Comparison of ENCODE assay signal across 8 mouse cellular contexts in genomic region chr5:134540881-134541280, GRCm38 (mm10). TPM values are rescaled to one million over a fixed set of nuclear protein-coding genes. Genes with fewer than 3 reads are reported as not detected.
DNase-seq lines count a peak whose midpoint lies in the region; ATAC-seq lines count a peak whose summit lies in the region.

No protein-coding gene starts in this region.

- no peaks in the 10 kb centered on the region for H3K9me3 ChIP-seq in intestine, embryonic 15.5 days

- WGBS in intestine, embryonic 15.5 days: 73% methylated on average over 6 of the region's 6 CpGs
- 94% methylated on average over 5 of the region's 6 CpGs for WGBS in macrophage (ENCODE audit: missing documents)

- DNase-seq in left cerebral cortex, postnatal 4 days: peak; percentile 31
- DNase-seq in left cerebral cortex, adult 8-10 months (ENCODE audit: low spot score in 2 of 2): no peak
- peak; percentile 30 for DNase-seq in gastrocnemius, adult 18-20 months (ENCODE audit: low spot score)
- no peak for DNase-seq in spleen, postnatal 36 days (ENCODE audit: low spot score in 2 of 2)
- no peak for DNase-seq in layer of hippocampus, postnatal 14 days (ENCODE audit: low spot score in 2 of 2)

- peaks cover 30% of the 10 kb centered on the region for H3K4me1 ChIP-seq in intestine, embryonic 15.5 days (replicated peaks)

- H3K27me3 ChIP-seq in intestine, embryonic 15.5 days (replicated peaks): no peaks in the 10 kb centered on the region

- no peak overlapping the region for H3K9ac ChIP-seq in intestine, embryonic 15.5 days

- intact Hi-C loops in left cerebral cortex, postnatal 4 days (cut with DNase I): loop anchor here (5.0 kb wide), 1 partner anchor 49 kb away; no protein-coding TSS in a partner anchor

- ATAC-seq in intestine, embryonic 15.5 days: no peak
- no peak for ATAC-seq in frontal cortex, adult (ENCODE audit: low TSS enrichment)

- H3K4me2 ChIP-seq in intestine, embryonic 15.5 days (replicated peaks): no peak overlapping the region

- no peak overlapping the region for H3K4me3 ChIP-seq in intestine, embryonic 15.5 days (replicated peaks)
- H3K4me3 ChIP-seq in macrophage (ENCODE audit: inconsistent target): no peak overlapping the region

- no peaks in the 10 kb centered on the region for H3K36me3 ChIP-seq in intestine, embryonic 15.5 days
- no peaks in the 10 kb centered on the region for H3K36me3 ChIP-seq in macrophage (ENCODE audit: inconsistent target)

- H3K79me2 ChIP-seq in macrophage (ENCODE audit: inconsistent target): peaks cover 86% of the 10 kb centered on the region

- peak overlapping the region; percentile 40; the same call in 1 of the 2 replicates for H3K27ac ChIP-seq in intestine, embryonic 15.5 days
- H3K27ac ChIP-seq in macrophage: peak overlapping the region; percentile 64

RNA-seq across cellular contexts. Expression of gene Clip2, which starts 11.4 kb away (rescaled TPM):
- total RNA-seq in left cerebral cortex, postnatal 4 days (2021): 100 to 1,000 TPM; 172 to 179 TPM
- 100 to 1,000 TPM in 2 of 4 experiments, 10 to 100 TPM in 2; 92.9 to 105 (median 99.9) TPM for total RNA-seq in left cerebral cortex, adult 8-10 months (2022)
- total RNA-seq in gastrocnemius, adult 18-20 months (2021): 1 to 10 TPM; 1.7 to 3.0 TPM
- 3.6 and 3.9 TPM in 2 replicates for polyA plus RNA-seq in intestine, embryonic 15.5 days (2015; fragmentation: Nextera tagmentation; extraction: Ambion mirVana)
- 10 to 100 TPM; 11.8 to 85.0 (median 49.1) TPM for total RNA-seq in macrophage (2018; cell fraction: chromatin; rRNA removed)
- total RNA-seq in macrophage (2018; cell fraction: cytosol; rRNA removed): 10 to 100 TPM; 12.8 to 32.5 (median 20.5) TPM
- total RNA-seq in macrophage (2018; cell fraction: nucleus; rRNA removed): 10 to 100 TPM; 18.9 to 60.9 (median 39.2) TPM
- polyA plus RNA-seq in macrophage (2018): 12.7 to 25.8 TPM (median 14.6 TPM) in 3 replicates
- 100 to 1,000 TPM; 102 to 103 TPM for total RNA-seq in layer of hippocampus, postnatal 14 days (2021)

RNA-seq across cellular contexts. Expression of gene Syna, which starts 19.1 kb away (rescaled TPM):
- total RNA-seq in left cerebral cortex, postnatal 4 days (2021): not detected
- under 1 TPM in 2 of 4 experiments, not detected in 2; 0.17 to 0.19 TPM for total RNA-seq in left cerebral cortex, adult 8-10 months (2022)
- not detected for total RNA-seq in gastrocnemius, adult 18-20 months (2021)
- polyA plus RNA-seq in intestine, embryonic 15.5 days (2015; fragmentation: Nextera tagmentation; extraction: Ambion mirVana): 0.06 and 0.10 TPM in 2 replicates
- not detected for total RNA-seq in macrophage (2018; cell fraction: chromatin; rRNA removed)
- under 1 TPM in 2 of 26 experiments, not detected in 24; 0.05 to 0.06 TPM for total RNA-seq in macrophage (2018; cell fraction: cytosol; rRNA removed)
- not detected for total RNA-seq in macrophage (2018; cell fraction: nucleus; rRNA removed)
- not detected in 3 replicates for polyA plus RNA-seq in macrophage (2018)
- 1 to 10 TPM; 6.3 to 7.2 TPM for total RNA-seq in layer of hippocampus, postnatal 14 days (2021)

RNA-seq across cellular contexts. Expression of gene Rfc2, which starts 40.3 kb away (rescaled TPM):
- total RNA-seq in left cerebral cortex, postnatal 4 days (2021): 10 to 100 TPM; 81.7 to 92.8 TPM
- total RNA-seq in left cerebral cortex, adult 8-10 months (2022): 10 to 100 TPM; 54.0 to 67.3 (median 60.3) TPM
- 10 to 100 TPM; 17.6 to 18.9 TPM for total RNA-seq in gastrocnemius, adult 18-20 months (2021)
- polyA plus RNA-seq in intestine, embryonic 15.5 days (2015; fragmentation: Nextera tagmentation; extraction: Ambion mirVana): 245 and 247 TPM in 2 replicates
- total RNA-seq in macrophage (2018; cell fraction: chromatin; rRNA removed): 100 to 1,000 TPM in 23 of 26 experiments, 10 to 100 TPM in 3; 50.1 to 375 (median 230) TPM
- 100 to 1,000 TPM in 3 of 26 experiments, 10 to 100 TPM in 23; 48.7 to 120 (median 76.1) TPM for total RNA-seq in macrophage (2018; cell fraction: cytosol; rRNA removed)
- total RNA-seq in macrophage (2018; cell fraction: nucleus; rRNA removed): 100 to 1,000 TPM in 20 of 26 experiments, 10 to 100 TPM in 6; 41.1 to 290 (median 182) TPM
- polyA plus RNA-seq in macrophage (2018): 65.2 to 94.5 TPM (median 74.5 TPM) in 3 replicates
- 10 to 100 TPM; 54.9 to 57.7 TPM for total RNA-seq in layer of hippocampus, postnatal 14 days (2021)

Comparison
In these comparisons a context has a peak if more than half of its experiments do, and no peak if none do; other contexts are left out.
1. DNase-seq: peak in left cerebral cortex, postnatal 4 days (single experiment) and gastrocnemius, adult 18-20 months (single experiment); none in left cerebral cortex, adult 8-10 months (0 of 2), spleen, postnatal 36 days (0 of 2) and layer of hippocampus, postnatal 14 days (0 of 2).
2. RNA of gene Clip2, which starts 11.4 kb away (total RNA-seq): 172 to 179 TPM in left cerebral cortex, postnatal 4 days, 102 to 103 TPM in layer of hippocampus, postnatal 14 days and 92.9 to 105 TPM in left cerebral cortex, adult 8-10 months; 1.7 to 3.0 TPM in gastrocnemius, adult 18-20 months; every median in the first group is over 10 times any median in the second.
3. RNA of gene Syna, which starts 19.1 kb away (total RNA-seq): 6.3 to 7.2 TPM in layer of hippocampus, postnatal 14 days; 0.17 to 0.19 TPM in left cerebral cortex, adult 8-10 months, not detected in gastrocnemius, adult 18-20 months and not detected in left cerebral cortex, postnatal 4 days; every median in the first group is over 4 times any median in the second.